Mouse (Mus musculus): ENCODE measurements around the gene Vegfa. TPM values are rescaled to one million over a fixed set of nuclear protein-coding genes. Genes with fewer than 3 reads are reported as not detected.

Vegfa gene
- polyA plus RNA-seq, 1 experiment from 2014 or later, result 2.7 TPM

- no peaks in the 10 kb centered on the region for H3K9me3 ChIP-seq (ENCODE audit: control insufficient read depth, low read length)
- peak overlapping the region; percentile 10; the same call in 1 of the 2 replicates for H3K27ac ChIP-seq (ENCODE audit: low read length)
- H3K27me3 ChIP-seq (replicated peaks; ENCODE audit: control insufficient read depth, insufficient read depth, low read length), result no peaks in the 10 kb centered on the region
- peak overlapping the region; percentile 55 for H3K9ac ChIP-seq (ENCODE audit: low read depth, low read length)
- WGBS, result 47% methylated on average over 7 of the region's 7 CpGs
- peak overlapping the region; percentile 27 for H3K4me3 ChIP-seq (ENCODE audit: low read length)
- peak overlapping the region; percentile 59 for H3K4me2 ChIP-seq (ENCODE audit: low read depth, low read length)
- peaks cover 18% of the 10 kb centered on the region for H3K4me1 ChIP-seq (ENCODE audit: control insufficient read depth, insufficient read depth, low read length)
- no peaks in the 10 kb centered on the region for H3K36me3 ChIP-seq (ENCODE audit: control insufficient read depth, insufficient read depth, low read length)
- peak; percentile 9; the same call in 1 of the 2 replicates for ATAC-seq
Observed at GRCm38 (mm10) chr17:46074398-46075115, 42.4 kb upstream of the Vegfa start.

DNA sequence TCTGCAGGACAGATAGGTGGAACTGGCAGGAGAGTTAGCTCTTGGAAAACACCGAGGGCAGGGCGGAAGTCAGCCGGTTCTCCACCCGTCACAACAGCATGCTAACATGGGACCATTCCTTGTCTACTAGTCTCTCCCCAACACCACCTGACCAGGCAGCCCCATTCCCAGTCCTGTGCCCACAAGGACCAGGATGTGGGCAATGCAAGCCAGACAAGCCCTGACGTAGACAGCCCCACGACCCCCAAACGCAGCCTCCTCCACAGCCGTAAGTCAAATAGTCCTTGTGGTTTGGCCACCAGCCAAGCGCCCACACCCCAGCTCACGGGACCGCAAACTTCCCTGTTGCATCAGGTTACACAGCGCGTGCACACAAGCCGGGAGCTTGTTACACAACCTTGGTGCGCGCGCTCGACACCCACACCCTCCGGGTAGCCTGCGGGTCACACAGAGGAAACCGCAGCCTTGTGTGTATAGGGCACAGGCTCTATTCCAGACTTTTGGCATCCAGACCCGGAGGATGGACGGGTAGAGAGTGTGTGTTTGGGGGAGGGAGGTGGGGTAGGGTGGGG lies 41.6 kb upstream of the Vegfa start:
- peak; percentile 84 for ATAC-seq
- WGBS, result 15% methylated on average over 23 of the region's 23 CpGs
- no peaks in the 10 kb centered on the region for H3K9me3 ChIP-seq (ENCODE audit: control insufficient read depth, low read length)
- H3K9ac ChIP-seq (ENCODE audit: low read depth, low read length), result peak overlapping the region; percentile 55
- no peaks in the 10 kb centered on the region for H3K27me3 ChIP-seq (replicated peaks; ENCODE audit: control insufficient read depth, insufficient read depth, low read length)
- H3K4me1 ChIP-seq (ENCODE audit: control insufficient read depth, insufficient read depth, low read length), result peaks cover 18% of the 10 kb centered on the region
- peak overlapping the region; percentile 14; the same call in 1 of the 2 replicates for H3K27ac ChIP-seq (ENCODE audit: low read length)
- H3K4me2 ChIP-seq (ENCODE audit: low read depth, low read length), result peak overlapping the region; percentile 59
- H3K36me3 ChIP-seq (ENCODE audit: control insufficient read depth, insufficient read depth, low read length), result no peaks in the 10 kb centered on the region
- peak overlapping the region; percentile 27 for H3K4me3 ChIP-seq (ENCODE audit: low read length)

DNA sequence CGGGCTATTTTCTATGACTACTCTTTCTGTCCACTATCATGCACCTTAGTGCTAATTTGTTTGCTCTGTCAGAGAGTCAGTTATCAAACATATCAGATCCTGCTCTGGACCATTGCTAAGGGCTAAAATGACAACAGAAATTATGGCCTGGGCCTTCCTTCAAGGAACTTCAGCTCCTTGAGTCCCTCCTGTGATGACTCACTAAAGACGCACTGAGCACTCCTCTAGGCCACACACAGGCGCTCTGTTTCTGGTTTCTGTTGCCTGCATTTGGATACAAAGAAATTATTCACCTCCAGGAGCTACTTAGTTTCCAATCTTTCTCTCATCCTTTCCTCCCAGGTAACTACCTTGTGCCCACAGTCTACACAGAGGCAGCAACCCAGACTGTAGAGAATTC lies 39.4 kb upstream of the Vegfa start:
- ATAC-seq, result no peak
- no peak overlapping the region for H3K27ac ChIP-seq (ENCODE audit: low read length)
- H3K4me1 ChIP-seq (ENCODE audit: control insufficient read depth, insufficient read depth, low read length), result peaks cover 18% of the 10 kb centered on the region
- no peak overlapping the region for H3K4me3 ChIP-seq (ENCODE audit: low read length)
- H3K27me3 ChIP-seq (replicated peaks; ENCODE audit: control insufficient read depth, insufficient read depth, low read length), result no peaks in the 10 kb centered on the region
- H3K9me3 ChIP-seq (ENCODE audit: control insufficient read depth, low read length), result no peaks in the 10 kb centered on the region
- H3K9ac ChIP-seq (ENCODE audit: low read depth, low read length), result no peak overlapping the region
- H3K4me2 ChIP-seq (ENCODE audit: low read depth, low read length), result no peak overlapping the region
- WGBS, result 81% methylated on average over 3 of the region's 3 CpGs
- no peaks in the 10 kb centered on the region for H3K36me3 ChIP-seq (ENCODE audit: control insufficient read depth, insufficient read depth, low read length)

DNA sequence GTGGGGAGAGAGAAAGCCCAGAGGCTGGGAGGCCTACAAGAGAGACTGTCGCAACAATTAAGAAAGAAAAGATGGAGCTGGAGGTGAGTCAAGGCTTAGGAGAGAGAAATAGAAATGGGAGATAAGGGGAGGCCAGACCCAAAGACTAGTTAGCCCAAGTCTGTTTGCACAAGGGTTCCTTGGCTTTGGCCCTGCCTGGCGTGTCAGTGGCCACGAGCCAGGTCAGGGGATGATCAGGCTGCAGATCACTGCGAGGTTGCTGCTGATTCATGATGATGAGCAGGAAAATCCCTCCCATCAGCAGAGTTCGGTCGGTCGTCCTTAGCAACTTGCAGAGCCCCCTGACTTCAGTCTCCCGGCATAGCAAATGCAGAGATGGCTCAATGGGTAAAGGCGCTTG lies 37.9 kb upstream of the Vegfa start:
- Histone ChIP-seq H3K9me3 (ENCODE audit: control insufficient read depth, low read length) (no peaks in the 10 kb centered on the region), H3K4me1 (ENCODE audit: control insufficient read depth, insufficient read depth, low read length) (peaks cover 18% of the 10 kb centered on the region), H3K27me3 (replicated peaks; ENCODE audit: control insufficient read depth, insufficient read depth, low read length) (no peaks in the 10 kb centered on the region), H3K4me3 (ENCODE audit: low read length) (no peak overlapping the region), H3K36me3 (ENCODE audit: control insufficient read depth, insufficient read depth, low read length) (no peaks in the 10 kb centered on the region), H3K27ac (ENCODE audit: low read length) (peak overlapping the region; percentile 14; the same call in 1 of the 2 replicates), H3K9ac (ENCODE audit: low read depth, low read length) (0 out of 2 replicates have a peak overlapping the region, but pooled peaks have one; percentile 3), H3K4me2 (ENCODE audit: low read depth, low read length) (no peak overlapping the region)
- ATAC-seq, result no peak
- 64% methylated on average over 9 of the region's 9 CpGs for WGBS

DNA sequence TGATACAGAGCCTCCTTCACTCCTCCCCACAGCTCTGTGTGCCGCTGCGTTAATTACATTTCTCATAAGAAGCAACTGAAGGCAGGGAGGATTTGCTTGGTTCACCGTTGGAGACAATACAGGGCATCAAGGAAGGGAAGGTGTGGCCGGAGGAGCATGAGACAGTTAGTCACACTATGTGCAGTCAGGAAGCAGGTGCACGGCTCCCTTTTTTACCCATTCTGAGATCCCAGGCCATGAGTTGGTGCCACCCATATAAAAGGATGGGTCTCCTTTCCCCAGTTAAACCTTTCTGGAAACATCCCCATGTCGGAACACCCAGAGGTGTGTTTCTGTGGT lies 31.8 kb upstream of the Vegfa start:
- no peaks in the 10 kb centered on the region for H3K9me3 ChIP-seq (ENCODE audit: control insufficient read depth, low read length)
- 0 out of 2 replicates have a peak overlapping the region, but pooled peaks have one; percentile 17 for H3K27ac ChIP-seq (ENCODE audit: low read length)
- ATAC-seq, result no peak
- H3K27me3 ChIP-seq (replicated peaks; ENCODE audit: control insufficient read depth, insufficient read depth, low read length), result no peaks in the 10 kb centered on the region
- H3K9ac ChIP-seq (ENCODE audit: low read depth, low read length), result no peak overlapping the region
- 52% methylated on average over 6 of the region's 6 CpGs for WGBS
- peaks cover 10% of the 10 kb centered on the region; the same call in 1 of the 2 replicates for H3K4me1 ChIP-seq (ENCODE audit: control insufficient read depth, insufficient read depth, low read length)
- no peak overlapping the region for H3K4me2 ChIP-seq (ENCODE audit: low read depth, low read length)
- no peak overlapping the region for H3K4me3 ChIP-seq (ENCODE audit: low read length)
- H3K36me3 ChIP-seq (ENCODE audit: control insufficient read depth, insufficient read depth, low read length), result no peaks in the 10 kb centered on the region

- H3K4me3 ChIP-seq (ENCODE audit: low read length), result no peak overlapping the region
- 26% methylated on average over 10 of the region's 10 CpGs for WGBS
- H3K27me3 ChIP-seq (replicated peaks; ENCODE audit: control insufficient read depth, insufficient read depth, low read length), result no peaks in the 10 kb centered on the region
- H3K36me3 ChIP-seq (ENCODE audit: control insufficient read depth, insufficient read depth, low read length), result no peaks in the 10 kb centered on the region
- no peaks in the 10 kb centered on the region for H3K9me3 ChIP-seq (ENCODE audit: control insufficient read depth, low read length)
- H3K9ac ChIP-seq (ENCODE audit: low read depth, low read length), result 0 out of 2 replicates have a peak overlapping the region, but pooled peaks have one; percentile 14
- H3K4me2 ChIP-seq (ENCODE audit: low read depth, low read length), result no peak overlapping the region
- peak; percentile 88 for ATAC-seq
- H3K27ac ChIP-seq (ENCODE audit: low read length), result 0 out of 2 replicates have a peak overlapping the region, but pooled peaks have one; percentile 17
- H3K4me1 ChIP-seq (ENCODE audit: control insufficient read depth, insufficient read depth, low read length), result peaks cover 10% of the 10 kb centered on the region; the same call in 1 of the 2 replicates
Observed at GRCm38 (mm10) chr17:46063283-46063973, 31.3 kb upstream of the Vegfa start.

- no peak overlapping the region for H3K9ac ChIP-seq (ENCODE audit: low read depth, low read length)
- no peaks in the 10 kb centered on the region for H3K27me3 ChIP-seq (replicated peaks; ENCODE audit: control insufficient read depth, insufficient read depth, low read length)
- no peaks in the 10 kb centered on the region for H3K9me3 ChIP-seq (ENCODE audit: control insufficient read depth, low read length)
- peaks cover 10% of the 10 kb centered on the region; the same call in 1 of the 2 replicates for H3K4me1 ChIP-seq (ENCODE audit: control insufficient read depth, insufficient read depth, low read length)
- no peak overlapping the region for H3K4me3 ChIP-seq (ENCODE audit: low read length)
- H3K36me3 ChIP-seq (ENCODE audit: control insufficient read depth, insufficient read depth, low read length), result no peaks in the 10 kb centered on the region
- ATAC-seq, result no peak
- no peak overlapping the region for H3K27ac ChIP-seq (ENCODE audit: low read length)
- 53% methylated on average over 3 of the region's 3 CpGs for WGBS
- H3K4me2 ChIP-seq (ENCODE audit: low read depth, low read length), result no peak overlapping the region
Observed at GRCm38 (mm10) chr17:46060253-46060652, 28.1 kb upstream of the Vegfa start.

DNA sequence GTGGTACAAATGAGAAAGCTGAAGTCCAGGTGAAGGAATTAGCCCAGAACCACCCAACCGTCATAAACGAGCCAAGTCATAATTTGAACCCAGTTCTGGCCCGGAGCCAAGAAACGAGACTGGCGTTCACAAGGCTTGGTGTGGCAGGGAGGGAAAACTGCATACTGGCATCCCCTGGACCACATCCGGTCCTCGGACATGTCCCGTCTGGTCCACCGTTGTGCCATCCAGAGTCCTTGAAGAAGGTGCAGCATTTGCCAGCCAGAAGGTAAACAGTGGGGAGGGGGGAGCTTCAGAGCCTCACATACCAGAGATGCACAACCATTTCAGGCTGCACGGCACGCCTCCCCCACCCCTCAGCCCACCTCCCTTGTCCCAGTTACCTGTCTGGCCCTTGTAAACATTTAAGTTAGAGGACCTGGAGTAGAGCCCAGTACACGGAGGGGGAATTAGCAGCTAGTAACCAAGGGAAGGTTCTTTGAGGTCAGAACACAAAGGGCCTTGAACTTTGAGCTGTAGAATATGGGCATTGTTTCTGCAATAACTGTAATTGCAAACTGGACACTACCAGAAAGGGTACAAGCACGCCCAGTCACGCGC lies 27.2 kb upstream of the Vegfa start:
- Histone ChIP-seq H3K9ac (ENCODE audit: low read depth, low read length) (no peak overlapping the region), H3K4me2 (ENCODE audit: low read depth, low read length) (no peak overlapping the region), H3K36me3 (ENCODE audit: control insufficient read depth, insufficient read depth, low read length) (no peaks in the 10 kb centered on the region), H3K9me3 (ENCODE audit: control insufficient read depth, low read length) (no peaks in the 10 kb centered on the region), H3K27ac (ENCODE audit: low read length) (no peak overlapping the region), H3K4me1 (ENCODE audit: control insufficient read depth, insufficient read depth, low read length) (peaks cover 10% of the 10 kb centered on the region; the same call in 1 of the 2 replicates), H3K27me3 (replicated peaks; ENCODE audit: control insufficient read depth, insufficient read depth, low read length) (no peaks in the 10 kb centered on the region), H3K4me3 (ENCODE audit: low read length) (no peak overlapping the region)
- no peak for ATAC-seq
- WGBS, result 66% methylated on average over 15 of the region's 15 CpGs

GRCm38 (mm10) chr17:46056288-46056687 lies 24.1 kb upstream of the Vegfa start:
- H3K27ac ChIP-seq (ENCODE audit: low read length), result peak overlapping the region; percentile 30; the same call in 1 of the 2 replicates
- H3K4me1 ChIP-seq (ENCODE audit: control insufficient read depth, insufficient read depth, low read length), result 0 out of 2 replicates have a peak, but pooled peaks cover 3% of the 10 kb centered on the region
- H3K36me3 ChIP-seq (ENCODE audit: control insufficient read depth, insufficient read depth, low read length), result no peaks in the 10 kb centered on the region
- no peaks in the 10 kb centered on the region for H3K9me3 ChIP-seq (ENCODE audit: control insufficient read depth, low read length)
- no peaks in the 10 kb centered on the region for H3K27me3 ChIP-seq (replicated peaks; ENCODE audit: control insufficient read depth, insufficient read depth, low read length)
- H3K4me2 ChIP-seq (ENCODE audit: low read depth, low read length), result no peak overlapping the region
- 59% methylated on average over 7 of the region's 7 CpGs for WGBS
- H3K9ac ChIP-seq (ENCODE audit: low read depth, low read length), result 0 out of 2 replicates have a peak overlapping the region, but pooled peaks have one; percentile 3
- no peak overlapping the region for H3K4me3 ChIP-seq (ENCODE audit: low read length)
- ATAC-seq, result no peak
